Mouse (Mus musculus) telencephalon, adult 2 months (tissue): Measurements from ENCODE around the gene Pgghg.

Experiments
- DNase-seq: peaks from one replicate; pipeline ENCODE4 v3.0.0-alpha.2; 2011; ENCODE audit warnings: low read depth, low spot score

The Pgghg gene

GRCm38 (mm10) chr7:140923070-140923775 is 18.0 kb upstream of the Pgghg start:
- DNase-seq = no peak

DNA sequence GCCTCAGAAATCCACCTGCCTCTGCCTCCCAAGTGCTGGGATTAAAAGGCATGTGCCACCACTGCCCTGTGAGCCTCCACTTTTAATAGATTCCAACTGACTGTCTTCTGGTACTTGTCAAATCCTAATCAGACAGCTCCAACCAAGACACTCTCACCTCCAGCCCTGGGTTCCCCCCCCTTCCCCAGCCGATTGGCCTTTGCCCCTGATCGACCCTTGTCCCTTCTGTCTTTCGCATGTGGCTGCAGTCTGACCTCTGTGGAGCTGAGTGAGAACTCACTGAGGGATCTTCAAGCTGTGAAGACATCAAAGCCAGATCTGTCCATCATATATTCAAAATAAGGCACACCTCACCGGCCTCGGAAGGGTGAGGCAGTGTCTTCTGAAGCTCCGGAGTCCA is 14.0 kb upstream of the Pgghg start:
- no peak for DNase-seq

DNA sequence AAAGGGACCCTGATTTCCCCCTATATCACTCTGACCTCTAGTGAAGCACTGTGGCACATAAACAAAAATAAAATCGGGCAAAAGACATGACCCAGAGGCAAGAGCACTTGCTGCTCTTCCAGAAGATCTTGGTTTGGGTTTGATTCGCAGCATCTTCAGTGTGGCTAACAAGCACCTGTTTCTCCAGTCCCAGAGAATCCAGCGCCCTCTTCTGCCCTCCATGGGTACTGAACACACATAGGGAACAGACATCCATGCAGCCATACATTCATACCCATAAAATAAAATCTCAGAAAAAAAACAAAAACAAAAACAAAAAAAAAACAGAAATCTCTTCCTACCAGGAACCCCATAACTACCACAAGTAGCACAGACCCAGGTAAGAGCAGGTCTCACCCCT is 2.8 kb upstream of the Pgghg start:
- DNase-seq = no peak

- DNase-seq = no peak
Measured at GRCm38 (mm10) chr7:140938896-140939295, 2.3 kb upstream of the Pgghg start.

GRCm38 (mm10) chr7:140939669-140940171 is 1.5 kb upstream of the Pgghg start:
- no peak for DNase-seq

- DNase-seq = no peak
Measured at GRCm38 (mm10) chr7:140942341-140942740, 1.1 kb downstream of the Pgghg start.

GRCm38 (mm10) chr7:140942811-140943210 is 1.6 kb downstream of the Pgghg start:
- no peak for DNase-seq

- no peak for DNase-seq
Measured at GRCm38 (mm10) chr7:140943356-140943755, 2.2 kb downstream of the Pgghg start.

GRCm38 (mm10) chr7:140944236-140944635 is 3.0 kb downstream of the Pgghg start:
- DNase-seq = no peak

DNA sequence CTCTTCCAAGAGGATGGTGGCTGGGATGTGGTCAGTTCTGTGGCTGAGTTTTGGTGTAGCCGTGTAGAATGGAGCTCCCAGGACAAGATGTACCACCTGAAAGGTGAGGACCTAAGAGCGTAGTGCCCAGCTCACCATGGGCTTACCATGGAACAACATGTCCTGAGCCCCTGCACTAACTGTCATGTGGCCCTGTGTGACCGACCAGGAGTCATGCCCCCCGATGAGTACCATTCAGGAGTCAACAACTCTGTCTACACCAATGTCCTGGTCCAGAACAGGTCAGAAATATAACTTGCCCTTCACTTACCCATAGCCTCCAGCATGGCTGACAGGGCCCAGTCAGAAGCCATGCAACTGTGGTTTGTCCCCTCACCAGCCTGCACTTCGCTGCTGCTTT is 4.1 kb downstream of the Pgghg start:
- no peak for DNase-seq

DNA sequence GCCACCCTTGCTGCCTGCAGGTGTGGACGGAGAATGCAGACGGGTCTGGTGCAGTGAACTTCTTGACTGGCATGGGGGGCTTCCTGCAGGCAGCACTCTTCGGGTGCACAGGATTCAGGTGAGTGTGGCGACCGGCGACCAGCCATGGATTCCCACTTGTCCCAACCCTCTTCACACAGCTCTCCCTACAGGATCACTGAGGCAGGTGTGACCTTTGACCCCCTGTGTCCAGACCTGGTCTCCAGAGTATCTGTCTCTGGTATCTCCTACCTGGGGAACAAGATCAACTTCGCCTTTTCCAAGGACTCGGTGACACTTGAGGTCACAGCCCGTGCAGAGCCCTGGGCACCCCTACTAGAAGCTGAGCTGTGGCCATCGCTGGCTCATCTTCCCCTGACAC is 5.1 kb downstream of the Pgghg start:
- no peak for DNase-seq

- DNase-seq = no peak
Measured at GRCm38 (mm10) chr7:140946980-140947379, 5.8 kb downstream of the Pgghg start.

DNA sequence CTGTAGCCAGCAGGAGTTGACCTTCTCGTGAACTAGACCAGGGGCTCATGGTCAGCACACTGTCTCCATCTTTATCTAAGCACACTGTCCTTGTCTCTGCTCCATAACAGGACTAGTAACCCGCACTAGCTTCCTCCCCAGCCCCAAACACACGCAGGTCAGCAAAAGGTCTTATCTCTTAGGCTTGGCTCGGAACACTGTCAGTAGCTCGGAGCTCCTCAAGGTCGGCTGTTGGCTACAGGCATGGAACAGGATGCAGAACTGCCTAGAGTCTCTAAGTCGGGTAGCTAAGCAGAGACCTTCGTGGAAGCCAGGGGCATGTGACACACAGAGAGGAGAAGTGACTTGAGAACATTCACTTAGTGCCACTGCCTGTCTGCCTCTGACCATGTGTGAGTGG is 7.0 kb downstream of the Pgghg start:
- no peak for DNase-seq

GRCm38 (mm10) chr7:140949255-140949654 is 8.1 kb downstream of the Pgghg start:
- DNase-seq = no peak

DNA sequence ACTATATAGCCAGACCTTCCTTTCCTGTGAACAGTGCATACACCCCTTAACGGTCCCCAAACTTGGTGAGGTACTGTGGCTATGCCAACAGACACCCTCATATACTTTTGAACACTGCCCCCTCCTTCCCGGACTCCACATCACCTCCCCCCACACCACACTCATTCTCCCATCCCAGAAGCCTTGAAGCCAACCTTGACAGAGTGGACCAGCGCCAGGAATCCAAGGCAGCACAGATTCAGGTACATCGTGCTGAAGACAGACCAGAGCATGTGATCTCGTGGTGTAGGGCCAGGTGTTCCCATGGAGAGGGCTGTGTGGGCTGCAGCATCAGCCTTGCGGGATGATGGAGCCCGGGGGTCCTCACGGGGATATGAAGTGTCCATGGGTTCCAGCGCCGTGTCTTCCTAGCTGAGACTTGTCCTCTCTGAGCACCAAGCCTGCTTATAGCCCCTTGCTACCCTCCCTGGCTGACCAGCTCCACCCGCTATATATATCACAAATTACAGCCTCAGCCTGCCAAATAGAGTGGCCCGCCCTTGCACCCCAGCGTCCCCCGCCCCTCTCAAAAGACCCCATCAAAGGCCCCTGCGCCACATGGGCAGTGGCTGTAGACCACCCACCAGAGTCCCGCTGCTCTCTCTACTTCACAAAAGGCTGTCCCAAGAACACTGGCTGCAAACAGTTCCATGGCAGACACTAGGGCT is 8.8 kb downstream of the Pgghg start, which contains the start of gene Ifitm5:
Gene Ifitm5, minus strand, starts transcription at position 468 of the 707 bp plus-strand sequence.
- no peak for DNase-seq

- DNase-seq = no peak
Measured at GRCm38 (mm10) chr7:140951051-140951450, 9.9 kb downstream of the Pgghg start.

DNA sequence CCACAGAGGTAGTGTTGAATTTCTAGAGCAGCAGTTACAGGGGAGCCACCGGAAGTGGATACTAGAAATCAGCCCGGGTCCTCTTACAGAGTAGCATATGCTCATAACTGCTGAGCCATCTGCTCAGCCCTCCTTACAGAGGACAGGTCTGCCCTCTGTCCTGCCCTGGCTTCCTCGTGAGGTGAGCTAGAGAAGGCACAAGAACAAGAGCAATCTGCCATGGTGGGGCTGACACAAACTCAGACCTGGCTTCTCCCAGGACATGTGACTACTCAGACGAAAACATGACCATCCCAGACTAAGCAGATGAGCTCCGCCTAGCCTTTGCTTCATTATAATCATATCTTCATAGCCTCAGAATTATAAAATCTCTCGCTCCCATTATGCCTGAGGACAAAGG is 10.6 kb downstream of the Pgghg start:
- no peak for DNase-seq

DNA sequence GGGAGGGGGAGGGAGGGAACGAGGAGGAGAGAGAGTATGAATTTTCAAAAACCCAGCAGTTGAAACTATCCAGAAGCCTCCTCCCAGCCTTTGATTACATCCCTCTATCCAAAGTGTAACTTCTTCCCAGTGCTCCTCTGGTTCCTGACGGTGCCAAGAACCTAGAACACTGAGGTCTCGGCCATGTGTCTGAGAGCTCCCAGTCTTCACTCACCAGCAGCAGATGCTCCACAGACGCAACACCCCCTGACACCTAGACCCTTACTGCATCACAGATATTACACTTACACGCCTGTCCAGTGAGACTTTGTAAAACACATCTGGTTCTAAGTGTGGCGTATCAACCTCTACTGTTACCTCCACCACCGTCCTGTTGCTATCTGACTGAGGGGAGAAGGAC is 11.2 kb downstream of the Pgghg start:
- no peak for DNase-seq

DNA sequence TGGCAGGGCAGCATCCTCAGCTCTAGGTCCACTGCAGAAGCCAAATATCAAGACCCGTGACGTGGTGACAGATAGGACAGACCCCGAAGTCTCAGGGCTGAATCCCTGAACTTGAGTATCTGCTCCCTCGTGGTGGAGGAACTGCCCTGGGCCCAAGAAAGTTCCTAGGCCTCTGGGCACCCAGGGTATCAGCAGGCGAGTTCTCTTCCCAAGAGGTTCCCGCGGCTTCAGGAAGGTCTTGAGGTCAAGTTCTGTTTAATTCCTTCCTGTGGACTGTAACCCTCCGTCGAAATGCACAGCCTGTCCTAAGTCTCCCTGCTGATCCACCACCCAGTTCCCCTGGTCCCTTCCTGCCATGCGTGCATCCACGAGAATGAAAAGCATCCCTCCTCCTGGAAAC is 11.9 kb downstream of the Pgghg start:
- no peak for DNase-seq

DNA sequence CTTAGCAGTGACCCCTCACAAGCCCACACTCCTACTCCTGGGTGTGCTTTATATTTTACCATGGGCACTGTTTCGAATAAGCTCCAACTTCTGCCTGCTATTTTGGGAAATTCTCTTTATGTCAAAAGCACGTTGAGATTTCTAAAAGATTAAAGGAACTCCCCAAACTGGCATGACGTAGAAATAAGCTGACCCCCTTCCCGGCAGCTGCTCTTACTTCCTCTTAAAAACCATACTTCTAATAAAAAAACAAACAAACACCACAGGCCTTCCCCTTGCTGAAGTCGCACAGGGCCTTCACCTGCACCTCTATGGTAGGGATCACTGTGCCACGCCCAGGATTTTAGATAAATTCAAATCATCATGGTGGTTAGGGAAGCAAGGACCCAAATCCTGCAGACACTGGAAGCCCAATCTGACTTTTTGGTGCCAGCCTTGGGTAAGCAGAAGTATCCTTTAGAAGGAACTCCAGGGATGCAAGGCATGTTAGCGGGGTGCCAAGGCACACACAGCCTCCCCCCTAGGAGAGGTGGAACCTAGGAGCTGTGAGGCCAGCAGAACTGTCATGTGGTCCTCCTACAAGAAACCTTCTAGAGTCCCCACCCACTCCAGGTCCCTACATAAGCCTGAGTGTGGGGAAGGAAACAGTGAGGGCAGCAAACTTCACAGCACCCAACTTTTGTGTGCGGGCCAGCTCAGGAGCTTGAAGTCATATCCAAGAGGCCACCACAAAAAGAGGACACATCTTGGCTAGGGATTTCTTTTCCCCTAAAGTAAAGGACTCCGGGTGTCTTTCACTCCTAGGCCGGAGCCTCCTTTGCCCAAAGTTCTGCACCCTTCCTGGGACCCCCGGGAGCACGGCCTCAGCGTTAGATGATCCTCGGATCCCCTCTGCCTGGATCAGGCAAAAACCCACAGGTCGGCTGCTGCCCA is 12.9 kb downstream of the Pgghg start:
- DNase-seq = no peak

DNA sequence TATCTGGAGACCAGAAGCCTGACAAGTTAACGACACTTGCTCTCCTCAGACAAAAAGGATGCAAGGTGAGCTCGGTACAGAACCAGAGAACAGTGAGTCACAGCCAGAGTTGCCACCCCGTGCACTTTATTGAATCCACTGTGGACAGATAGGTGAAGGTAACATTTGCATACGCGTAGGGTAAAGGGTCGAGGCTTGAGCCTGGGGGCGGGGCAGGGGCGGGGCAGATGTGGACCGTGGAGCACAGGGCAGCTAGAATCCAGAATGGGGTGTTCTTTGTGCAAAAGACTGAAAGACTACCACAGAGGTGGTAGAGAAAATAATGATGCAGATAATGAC is 13.5 kb downstream of the Pgghg start:
- DNase-seq = no peak

DNA sequence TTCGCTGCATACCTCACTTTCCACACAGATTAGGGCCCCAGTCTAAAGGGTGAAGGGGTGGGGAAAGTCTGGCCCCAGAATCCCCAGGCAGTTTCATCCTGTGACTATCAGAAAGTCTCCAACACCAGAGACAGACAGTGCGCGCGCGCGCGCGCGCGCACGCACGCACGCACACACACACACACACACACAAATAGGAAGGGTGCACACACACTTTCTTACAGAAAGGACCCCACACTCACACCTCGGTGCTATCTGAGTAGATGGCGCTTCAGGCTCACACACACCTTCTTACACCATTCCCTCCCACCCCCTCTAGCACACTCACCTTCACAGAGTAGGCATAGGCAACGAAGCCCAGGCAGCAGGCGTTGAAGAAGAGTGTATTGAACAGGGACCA is 14.2 kb downstream of the Pgghg start:
- DNase-seq = no peak
